Mouse (Mus musculus) MEL (cell line): ENCODE data around the gene Fhl5. TPM values are rescaled to one million over a fixed set of nuclear protein-coding genes. Genes with fewer than 3 reads are reported as not detected.
"Not testable (repeated sequence)": the region's sequence is repeated elsewhere in the genome, so short reads cannot be mapped to it uniquely, and the experiment has no call there.

Experiments used
- DNase-seq: peaks from one replicate; pipeline ENCODE4 v3.0.0; 2011; ENCODE audit warnings: low read depth, low spot score
- H3K27ac ChIP-seq: 2 replicates; pipeline ENCODE4 v1.5.1; 2012; ENCODE audit warnings: low read depth, mild to moderate bottlenecking, control low read depth, low read length, moderate library complexity; ENCODE audit not compliant: control insufficient read depth
- H3K27me3 ChIP-seq, 2 experiments: fragments of 150-350 bp in 1 of 2; sonication (generic) in 1 of 2; 2 replicates each; pipeline ENCODE4 v1.6.1; 2012; ENCODE audit warnings: low read length in 2 of 2, mild to moderate bottlenecking in 2 of 2, improper control_type of control experiment in 1 of 2, moderate library complexity in 1 of 2; ENCODE audit not compliant: insufficient read depth in 2 of 2, control insufficient read depth in 1 of 2
- H3K36me3 ChIP-seq, 2 experiments: 2 replicates each; pipeline ENCODE4 v1.6.1; 2012 to 2014; ENCODE audit warnings: low read length in 2 of 2, improper control_type of control experiment in 1 of 2, inconsistent platforms in 1 of 2, mild to moderate bottlenecking in 1 of 2; ENCODE audit not compliant: insufficient read depth in 2 of 2, control insufficient read depth in 1 of 2
- H3K4me1 ChIP-seq, 2 experiments: fragments of 150-350 bp in 1 of 2; sonication (generic) in 1 of 2; 2 replicates each; pipeline ENCODE4 v1.6.1; 2012; ENCODE audit warnings: low read length in 2 of 2, improper control_type of control experiment in 1 of 2, mild to moderate bottlenecking in 1 of 2; ENCODE audit not compliant: insufficient read depth in 2 of 2, control insufficient read depth in 1 of 2
- H3K4me3 ChIP-seq, 2 experiments: fragments of 150-350 bp in 1 of 2; sonication (generic) in 1 of 2; 2 replicates each; pipeline ENCODE4 v1.5.1; 2012; ENCODE audit warnings: low read depth in 2 of 2, low read length in 2 of 2, mild to moderate bottlenecking in 2 of 2, moderate library complexity in 2 of 2, control low read depth in 1 of 2, improper control_type of control experiment in 1 of 2; ENCODE audit not compliant: control insufficient read depth in 1 of 2, insufficient read depth in 1 of 2
- H3K79me2 ChIP-seq: 2 replicates; pipeline ENCODE4 v1.6.1; 2012; ENCODE audit warnings: mild to moderate bottlenecking, low read length, moderate library complexity; ENCODE audit not compliant: control insufficient read depth, poor library complexity, insufficient read depth
- H3K9ac ChIP-seq: 2 replicates; pipeline ENCODE4 v1.6.1; 2012; ENCODE audit warnings: low read depth, mild to moderate bottlenecking, control low read depth, low read length, moderate library complexity; ENCODE audit not compliant: control insufficient read depth, poor library complexity, severe bottlenecking
- H3K9me3 ChIP-seq: fragments of 150-350 bp; sonication (generic); replicated peaks from 2 replicates; pipeline ENCODE4 v1.6.1; 2012; ENCODE audit warnings: mild to moderate bottlenecking, low read length, improper control_type of control experiment, moderate library complexity; ENCODE audit not compliant: insufficient read depth
- BHLHE40 ChIP-seq: IDR thresholded peaks from 2 replicates; pipeline ENCODE4 v1.6.1; 2012; ENCODE audit warnings: low read depth, mild to moderate bottlenecking, inconsistent platforms, low read length, improper control_type of control experiment, borderline replicate concordance
- CHD1 ChIP-seq: IDR thresholded peaks from 2 replicates; pipeline ENCODE4 v1.6.1; 2012; ENCODE audit warnings: low read depth, mild to moderate bottlenecking, inconsistent platforms, low read length, improper control_type of control experiment
- ELF1 ChIP-seq: IDR thresholded peaks from 2 replicates; pipeline ENCODE4 v1.6.1; 2014; ENCODE audit warnings: low read depth, mild to moderate bottlenecking, inconsistent platforms, low read length, improper control_type of control experiment, moderate library complexity
- EP300 ChIP-seq, 2 experiments: IDR thresholded peaks; 2 replicates each; pipeline ENCODE4 v1.6.1; 2011; ENCODE audit warnings: improper control_type of control experiment in 2 of 2, low read length in 2 of 2, low read depth in 1 of 2, mild to moderate bottlenecking in 1 of 2
- GABPA ChIP-seq: IDR thresholded peaks from 2 replicates; pipeline ENCODE4 v1.6.1; 2012; ENCODE audit warnings: low read depth, mild to moderate bottlenecking, inconsistent platforms, low read length, improper control_type of control experiment, moderate library complexity
- GATA1 ChIP-seq: IDR thresholded peaks from 2 replicates; pipeline ENCODE4 v1.6.1; 2011; ENCODE audit warnings: low read depth, low read length, improper control_type of control experiment
- HCFC1 ChIP-seq: IDR thresholded peaks from 2 replicates; pipeline ENCODE4 v1.6.1; 2012; ENCODE audit warnings: low read depth, mild to moderate bottlenecking, inconsistent platforms, low read length, improper control_type of control experiment, moderate library complexity
- MAFK ChIP-seq: IDR thresholded peaks from 2 replicates; pipeline ENCODE4 v1.6.1; 2011; ENCODE audit warnings: low read depth, mild to moderate bottlenecking, low read length, improper control_type of control experiment, borderline replicate concordance
- MAX ChIP-seq: IDR thresholded peaks from 2 replicates; pipeline ENCODE4 v1.6.1; 2011; ENCODE audit warnings: low read length, improper control_type of control experiment
- MEF2A ChIP-seq: IDR thresholded peaks from 2 replicates; pipeline ENCODE4 v1.6.1; 2014; ENCODE audit warnings: low read depth, mild to moderate bottlenecking, inconsistent platforms, low read length, improper control_type of control experiment; ENCODE audit not compliant: poor library complexity, insufficient replicate concordance, severe bottlenecking; ENCODE audit errors: extremely low read depth
- MXI1 ChIP-seq: IDR thresholded peaks from 2 replicates; pipeline ENCODE4 v1.6.1; 2011; ENCODE audit warnings: mild to moderate bottlenecking, low read depth, low read length, improper control_type of control experiment
- MYB ChIP-seq: IDR thresholded peaks from 2 replicates; pipeline ENCODE4 v1.6.1; 2011; ENCODE audit warnings: mild to moderate bottlenecking, low read depth, low read length, improper control_type of control experiment
- MYC ChIP-seq: IDR thresholded peaks from 2 replicates; pipeline ENCODE4 v1.6.1; 2011; ENCODE audit warnings: low read depth, mild to moderate bottlenecking, low read length, improper control_type of control experiment, moderate library complexity
- NELFE ChIP-seq: IDR thresholded peaks from 2 replicates; pipeline ENCODE4 v1.6.1; 2011; ENCODE audit warnings: low read depth, low read length, improper control_type of control experiment
- NRF1 ChIP-seq: IDR thresholded peaks from 2 replicates; pipeline ENCODE4 v1.6.1; 2014; ENCODE audit warnings: low read depth, mild to moderate bottlenecking, inconsistent platforms, low read length, improper control_type of control experiment, moderate library complexity; ENCODE audit not compliant: poor library complexity, insufficient read depth, severe bottlenecking
- POLR2A ChIP-seq, 2 experiments: IDR thresholded peaks; 2 replicates each; pipeline ENCODE4 v1.6.1; 2011 to 2012; ENCODE audit warnings: low read length in 2 of 2, mild to moderate bottlenecking in 2 of 2, control low read depth in 1 of 2, improper control_type of control experiment in 1 of 2, low read depth in 1 of 2, moderate library complexity in 1 of 2; ENCODE audit not compliant: control insufficient read depth in 1 of 2, insufficient read depth in 1 of 2, poor library complexity in 1 of 2
- POLR2AphosphoS5 ChIP-seq: IDR thresholded peaks from 2 replicates; pipeline ENCODE4 v1.6.1; 2012; ENCODE audit warnings: low read depth, borderline replicate concordance, mild to moderate bottlenecking, inconsistent platforms, low read length, moderate library complexity, mixed read lengths
- RAD21 ChIP-seq: IDR thresholded peaks from 2 replicates; pipeline ENCODE4 v1.6.1; 2011; ENCODE audit warnings: mild to moderate bottlenecking, low read depth, low read length, improper control_type of control experiment
- RCOR1 ChIP-seq: IDR thresholded peaks from 2 replicates; pipeline ENCODE4 v1.6.1; 2012; ENCODE audit warnings: low read depth, mild to moderate bottlenecking, inconsistent platforms, low read length, improper control_type of control experiment
- SIN3A ChIP-seq: IDR thresholded peaks from 2 replicates; pipeline ENCODE4 v1.6.1; 2012; ENCODE audit warnings: low read length, improper control_type of control experiment, inconsistent platforms
- TBP ChIP-seq: IDR thresholded peaks from 2 replicates; pipeline ENCODE4 v1.8.0; 2011; ENCODE audit warnings: low read depth, low read length, improper control_type of control experiment
- USF1 ChIP-seq: IDR thresholded peaks from 2 replicates; pipeline ENCODE4 v1.6.1; 2014; ENCODE audit warnings: low read depth, mild to moderate bottlenecking, inconsistent platforms, low read length, improper control_type of control experiment, moderate library complexity
- USF2 ChIP-seq, 2 experiments: IDR thresholded peaks; 2 replicates each; pipeline ENCODE4 v1.6.1; 2011 to 2012; ENCODE audit warnings: improper control_type of control experiment in 2 of 2, low read length in 2 of 2, borderline replicate concordance in 1 of 2, inconsistent platforms in 1 of 2, low read depth in 1 of 2, mild to moderate bottlenecking in 1 of 2; ENCODE audit not compliant: insufficient read depth in 1 of 2
- ZKSCAN1 ChIP-seq: IDR thresholded peaks from 2 replicates; pipeline ENCODE4 v1.6.1; 2012; ENCODE audit warnings: low read depth, mild to moderate bottlenecking, inconsistent platforms, low read length, improper control_type of control experiment, moderate library complexity
- ZNF384 ChIP-seq: IDR thresholded peaks from 2 replicates; pipeline ENCODE4 v1.6.1; 2012; ENCODE audit warnings: low read depth, mild to moderate bottlenecking, inconsistent platforms, low read length, improper control_type of control experiment
- polyA plus RNA-seq, 2 experiments: library from polyadenylated mRNA; stranded (reverse) in 1 of 2; unstranded in 1 of 2; fragments of >175 nt in 1 of 2; fragments of >200 nt in 1 of 2; gene quantifications; 2 replicates each; pipeline versions ENCODE4 v1.2.1 to v1.2.4; 2012; ENCODE audit warnings: low replicate concordance in 2 of 2, low read depth in 1 of 2; ENCODE audit not compliant: insufficient read length in 2 of 2, insufficient read depth in 1 of 2, missing spikeins in 1 of 2
- total RNA-seq: library from RNA; depleted of rRNA; stranded (reverse); fragments of 300-350 nt; gene quantifications from 2 replicates; pipeline ENCODE4 v1.2.3, GENCODE M21; 2012; rRNA removed

The Fhl5 gene
- not detected in 2 replicates for total RNA-seq
- polyA plus RNA-seq: not detected

DNA sequence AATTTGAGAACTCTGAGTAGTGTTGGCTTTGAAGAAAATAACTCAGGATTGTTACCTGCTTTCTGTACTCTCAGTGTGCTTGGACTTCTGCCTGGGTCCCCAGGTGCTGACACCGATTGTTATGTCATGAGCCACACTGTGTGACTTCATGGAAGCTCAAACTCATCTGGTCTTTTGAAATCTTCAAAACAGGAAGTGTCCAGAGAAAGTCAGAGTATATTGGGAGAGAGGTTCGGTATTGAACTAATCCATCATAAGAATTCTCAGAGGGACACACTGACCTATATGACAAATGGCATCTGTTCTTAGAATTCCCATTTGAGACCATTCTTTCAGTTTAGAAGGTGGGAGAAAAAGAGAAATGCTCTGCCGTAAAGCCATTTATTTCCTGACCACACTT, at the start of gene Fhl5:
Fhl5 (minus strand) TSS at position 101 of the 400 bp plus-strand sequence.
- no peaks in the 10 kb centered on the region for H3K4me1 ChIP-seq
- H3K4me3 ChIP-seq: no peak within 1 kb of the TSS
- TF ChIP-seq CHD1: no peak
- no peak for TF ChIP-seq MAFK
- no peak for TF ChIP-seq MAX
- no peak for TF ChIP-seq ZKSCAN1
- TF ChIP-seq GABPA: no peak
- no peak for TF ChIP-seq MEF2A
- no peak for TF ChIP-seq ELF1
- no peak for TF ChIP-seq RCOR1
- no peak within 1 kb of the TSS for H3K27ac ChIP-seq
- DNase-seq: no peak
- H3K9me3 ChIP-seq: no peaks in the 10 kb centered on the region
- no peak within 1 kb of the TSS for H3K9ac ChIP-seq
- H3K36me3 ChIP-seq: no peaks in the 10 kb centered on the region
- H3K27me3 ChIP-seq: no peaks in the 10 kb centered on the region
- H3K79me2 ChIP-seq: no peaks in the 10 kb centered on the region

DNA sequence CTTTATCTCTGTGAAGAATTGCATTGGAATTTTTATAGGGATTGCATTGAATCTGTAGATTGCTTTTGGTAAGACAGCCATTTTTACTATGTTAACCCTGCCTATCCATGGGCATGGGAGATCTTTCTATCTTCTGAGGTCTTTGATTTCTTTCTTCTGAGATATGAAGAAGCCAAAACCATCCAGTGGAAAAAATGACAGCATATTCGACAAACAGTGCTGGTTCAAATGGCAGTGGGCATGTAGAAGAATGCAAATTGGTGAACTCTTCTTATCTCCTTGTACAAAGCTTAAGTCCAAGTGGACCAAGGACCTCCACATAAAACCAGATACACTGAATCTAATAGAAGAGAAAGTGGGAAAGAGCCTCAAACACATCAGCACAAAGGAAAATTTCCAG, 42.3 kb upstream of the Fhl5 start:
- not testable (repeated sequence) for H3K9me3 ChIP-seq

DNA sequence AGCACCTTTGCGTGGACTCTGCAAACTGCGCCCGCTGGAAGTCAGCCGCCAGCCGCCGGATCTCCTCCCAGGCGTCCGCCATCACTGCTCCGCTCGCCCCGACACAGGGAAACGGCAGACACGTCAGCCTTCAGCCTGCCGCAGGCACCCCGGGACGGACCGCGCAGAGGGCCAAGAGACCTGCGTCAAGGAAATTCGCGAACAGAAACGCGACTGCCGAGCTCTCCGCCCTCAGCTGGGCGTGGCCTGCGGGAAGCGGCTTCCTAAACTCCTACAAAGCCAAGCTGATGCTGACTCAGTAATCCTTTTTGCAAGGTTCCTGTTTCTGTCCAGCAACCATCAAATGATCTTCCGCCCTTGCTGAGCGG, 39.0 kb upstream of the Fhl5 start, which contains the start of gene Ufl1:
Ufl1 (minus strand) TSS at position 151 of the 368 bp plus-strand sequence.
- peak within 1 kb of the TSS; percentile 80 for H3K27ac ChIP-seq
- TF ChIP-seq RCOR1 (peak; percentile 51), EP300 (IDR thresholded peaks at IDR 0.05; ENCODE audit: low read depth in 1 of 2, low read length in 2 of 2) (peak; percentile 45 to 53), NRF1 (no peak; the same call in 1 of the 2 replicates), POLR2AphosphoS5 (no peak), MXI1 (peak; percentile 86), USF2 (IDR thresholded peaks at IDR 0.05; ENCODE audit: borderline replicate concordance in 1 of 2, insufficient read depth in 1 of 2, low read depth in 1 of 2, low read length in 2 of 2) (no peak), HCFC1 (peak; percentile 91), SIN3A (peak; percentile 93), BHLHE40 (0 out of 2 replicates have a peak, but pooled peaks have one; percentile 28), MAFK (peak; percentile 95), USF1 (peak; percentile 48; the same call in 1 of the 2 replicates), MYC (peak; percentile 70), TBP (peak; percentile 75), MEF2A (peak; percentile 62; the same call in 1 of the 2 replicates), GATA1 (no peak), ZNF384 (no peak), MYB (no peak), NELFE (peak; percentile 96), RAD21 (no peak; the same call in 1 of the 2 replicates), POLR2A (IDR thresholded peaks at IDR 0.05; ENCODE audit: control insufficient read depth in 1 of 2, insufficient read depth in 1 of 2, low read depth in 1 of 2, low read length in 2 of 2, poor library complexity in 1 of 2) (peak; percentile 88 to 89)

More for the DNA sequence above, 42.3 kb upstream of the Fhl5 start:
- H3K4me3 ChIP-seq, H3K9ac ChIP-seq, DNase-seq, H3K27ac ChIP-seq, H3K4me1 ChIP-seq, H3K27me3 ChIP-seq, H3K79me2 ChIP-seq, H3K36me3 ChIP-seq: not testable (repeated sequence)

More for the DNA sequence above, 39.0 kb upstream of the Fhl5 start, which contains the start of gene Ufl1:
- H3K9me3 ChIP-seq: no peaks in the 10 kb centered on the region
- H3K27me3 ChIP-seq: no peaks in the 10 kb centered on the region
- H3K36me3 ChIP-seq: peaks cover 6 to 16% of the 10 kb centered on the region in 2 experiments
- peak; percentile 98 for DNase-seq
- H3K4me1 ChIP-seq: no peaks in the 10 kb centered on the region; a peak in 1 of 4 replicates
- peak within 1 kb of the TSS; percentile 94 for H3K9ac ChIP-seq
- H3K79me2 ChIP-seq: peaks cover 3% of the 10 kb centered on the region; the same call in 1 of the 2 replicates
- peak within 1 kb of the TSS; percentile 88 to 89 for H3K4me3 ChIP-seq
